8 mouse cellular contexts compared by ENCODE assay signal in genomic region chr19:31755929-31756792, GRCm38 (mm10). TPM values are rescaled to one million over a fixed set of nuclear protein-coding genes. Genes with fewer than 3 reads are reported as not detected.
DNase-seq lines count a peak whose midpoint lies in the region; ATAC-seq and TF ChIP-seq lines count a peak whose summit lies in the region.

No protein-coding gene starts in this region.

- no peak overlapping the region for H3K9ac ChIP-seq in heart, embryonic 12.5 days
- H3K9ac ChIP-seq in kidney, postnatal 0 days (ENCODE audit: low read depth, low read length) = no peak overlapping the region
- H3K9ac ChIP-seq in liver, embryonic 11.5 days (ENCODE audit: low read depth, low read length) = no peak overlapping the region

- peaks cover 42% of the 10 kb centered on the region for H3K4me1 ChIP-seq in embryonic facial prominence, embryonic 10.5 days
- peaks cover 54% of the 10 kb centered on the region for H3K4me1 ChIP-seq in heart, embryonic 12.5 days (replicated peaks)
- H3K4me1 ChIP-seq in kidney, postnatal 0 days (replicated peaks; ENCODE audit: insufficient read depth, low read length) = no peaks in the 10 kb centered on the region
- H3K4me1 ChIP-seq in liver, embryonic 11.5 days (replicated peaks; ENCODE audit: control insufficient read depth, insufficient read depth, low read length) = peaks cover 9% of the 10 kb centered on the region

- H3K4me3 ChIP-seq in embryonic facial prominence, embryonic 10.5 days = no peak overlapping the region
- H3K4me3 ChIP-seq in heart, embryonic 12.5 days = no peak overlapping the region
- H3K4me3 ChIP-seq in kidney, postnatal 0 days (replicated peaks; ENCODE audit: low read depth, low read length) = no peak overlapping the region
- no peak overlapping the region for H3K4me3 ChIP-seq in liver, embryonic 11.5 days (ENCODE audit: low read depth, low read length)

- 0 out of 2 replicates have a peak overlapping the region, but pooled peaks have one; percentile 48 for H3K27ac ChIP-seq in embryonic facial prominence, embryonic 10.5 days (replicated peaks)
- H3K27ac ChIP-seq in heart, embryonic 12.5 days (ENCODE audit: poor library complexity, severe bottlenecking) = no peak overlapping the region
- no peak overlapping the region for H3K27ac ChIP-seq in kidney, postnatal 0 days
- no peak overlapping the region for H3K27ac ChIP-seq in liver, embryonic 11.5 days (ENCODE audit: low read depth, low read length)

- H3K4me2 ChIP-seq in heart, embryonic 12.5 days = peak overlapping the region; percentile 48
- peak overlapping the region; percentile 19; the same call in 1 of the 2 replicates for H3K4me2 ChIP-seq in kidney, postnatal 0 days (ENCODE audit: low read length)
- peak overlapping the region; percentile 39 for H3K4me2 ChIP-seq in liver, embryonic 11.5 days

- 38% methylated on average over 11 of the region's 11 CpGs for WGBS in embryonic facial prominence, embryonic 10.5 days
- WGBS in heart, embryonic 12.5 days = 40% methylated on average over 11 of the region's 11 CpGs
- 46% methylated on average over 11 of the region's 11 CpGs for WGBS in kidney, postnatal 0 days
- 47% methylated on average over 11 of the region's 11 CpGs for WGBS in liver, embryonic 11.5 days

- H3K27me3 ChIP-seq in embryonic facial prominence, embryonic 10.5 days (replicated peaks; ENCODE audit: low read depth, poor library complexity, severe bottlenecking) = peaks cover 9% of the 10 kb centered on the region
- H3K27me3 ChIP-seq in heart, embryonic 12.5 days (replicated peaks) = no peaks in the 10 kb centered on the region
- no peaks in the 10 kb centered on the region for H3K27me3 ChIP-seq in kidney, postnatal 0 days (ENCODE audit: insufficient read depth, low read length)
- H3K27me3 ChIP-seq in liver, embryonic 11.5 days (replicated peaks; ENCODE audit: control insufficient read depth, insufficient read depth, low read length) = no peaks in the 10 kb centered on the region

- H3K9me3 ChIP-seq in embryonic facial prominence, embryonic 10.5 days = no peaks in the 10 kb centered on the region
- no peaks in the 10 kb centered on the region for H3K9me3 ChIP-seq in heart, embryonic 12.5 days (replicated peaks)
- no peaks in the 10 kb centered on the region for H3K9me3 ChIP-seq in kidney, postnatal 0 days (replicated peaks; ENCODE audit: low read length)
- no peaks in the 10 kb centered on the region for H3K9me3 ChIP-seq in liver, embryonic 11.5 days (ENCODE audit: control insufficient read depth, low read length)

- no peak for ATAC-seq in heart, embryonic 12.5 days (ENCODE audit: insufficient number of reproducible peaks, low FRiP score)
- no peak for ATAC-seq in kidney, postnatal 0 days (replicated peaks; ENCODE audit: low FRiP score, low read depth)
- peak; percentile 45; the same call in 1 of the 2 replicates for ATAC-seq in liver, embryonic 11.5 days (replicated peaks; ENCODE audit: low FRiP score)

- peak; percentile 80 for TF ChIP-seq CTCF in kidney, postnatal 0 days (IDR thresholded peaks at IDR 0.05; ENCODE audit: low read depth)

- DNase-seq in B cell, adult 2 months = peak; percentile 48 to 49
- DNase-seq in NIH3T3 (ENCODE audit: low read depth) = peak; percentile 90
- DNase-seq in embryonic facial prominence, embryonic 10.5 days (ENCODE audit: low spot score) = peak; percentile 58
- peak; percentile 90 for DNase-seq in kidney, postnatal 0 days (ENCODE audit: low spot score)
- DNase-seq in liver, embryonic 11.5 days (ENCODE audit: low spot score) = no peak
- DNase-seq in neural tube, embryonic 10.5 days (ENCODE audit: extremely low spot score, low spot score) = peak; percentile 57
- DNase-seq in spleen, postnatal 14 days (ENCODE audit: low spot score in 2 of 2) = no peak

- no peaks in the 10 kb centered on the region for H3K36me3 ChIP-seq in embryonic facial prominence, embryonic 10.5 days (replicated peaks)
- H3K36me3 ChIP-seq in heart, embryonic 12.5 days = no peaks in the 10 kb centered on the region
- no peaks in the 10 kb centered on the region for H3K36me3 ChIP-seq in kidney, postnatal 0 days (ENCODE audit: insufficient read depth, low read length)
- H3K36me3 ChIP-seq in liver, embryonic 11.5 days (ENCODE audit: control insufficient read depth, insufficient read depth, low read length) = no peaks in the 10 kb centered on the region

RNA-seq across cellular contexts. Expression of gene Prkg1, which starts 8.7 kb away (rescaled TPM):
- polyA plus RNA-seq in embryonic facial prominence, embryonic 10.5 days (2016; fragmentation: Nextera tagmentation; extraction: Ambion mirVana) = 4.8 and 6.2 TPM in 2 replicates
- polyA plus RNA-seq in heart, embryonic 12.5 days (2016; fragmentation: Nextera tagmentation; extraction: Ambion mirVana) = 10.7 and 11.5 TPM in 2 replicates
- polyA plus RNA-seq in kidney, postnatal 0 days (2015; fragmentation: Nextera tagmentation; extraction: Ambion mirVana) = 2.3 and 2.8 TPM in 2 replicates
- 1.9 and 2.2 TPM in 2 replicates for polyA plus RNA-seq in liver, embryonic 11.5 days (2014; fragmentation: Nextera tagmentation; extraction: Ambion mirVana)

Comparison
In these comparisons a context has a peak if more than half of its experiments do, and no peak if none do; other contexts are left out.
1. DNase-seq: peak in B cell, adult 2 months (2 of 2), NIH3T3 (single experiment), embryonic facial prominence, embryonic 10.5 days (single experiment), kidney, postnatal 0 days (single experiment) and neural tube, embryonic 10.5 days (single experiment); none in liver, embryonic 11.5 days (single experiment) and spleen, postnatal 14 days (0 of 2).
2. Peak in every context shown above with its lines, with median percentiles within 50 percentile points of each other: H3K4me2 ChIP-seq.